Mouse (Mus musculus) stomach, embryonic 16.5 days (tissue): ENCODE data around the gene Klf6. TPM values are rescaled to one million over a fixed set of nuclear protein-coding genes. Genes with fewer than 3 reads are reported as not detected.

Source experiments
- ATAC-seq: fragments of 200-750 bp; cut with Nextera tagmentation; 2 replicates; pipeline ENCODE4 v1.8.0; 2017; ENCODE audit warnings: moderate number of reproducible peaks, moderate TSS enrichment; ENCODE audit not compliant: insufficient read depth, low FRiP score
- H3K27ac ChIP-seq: fragments of 300-500 bp; sonication (generic); 2 replicates; pipeline ENCODE4 v1.5.1; 2014; ENCODE audit warnings: low read length
- H3K27me3 ChIP-seq: fragments of 300-500 bp; sonication (generic); 2 replicates; pipeline ENCODE4 v1.6.1; 2014; ENCODE audit warnings: low read length, control low read depth, mixed read lengths; ENCODE audit not compliant: control insufficient read depth, insufficient read depth
- H3K36me3 ChIP-seq: fragments of 300-500 bp; sonication (generic); 2 replicates; pipeline ENCODE4 v1.6.1; 2014; ENCODE audit warnings: low read length; ENCODE audit not compliant: control insufficient read depth, insufficient read depth
- H3K4me1 ChIP-seq: fragments of 300-500 bp; sonication (generic); 2 replicates; pipeline ENCODE4 v1.6.1; 2014; ENCODE audit warnings: low read length, control low read depth, mixed read lengths; ENCODE audit not compliant: control insufficient read depth, insufficient read depth
- H3K4me2 ChIP-seq: fragments of 300-500 bp; sonication (generic); 2 replicates; pipeline ENCODE4 v1.6.1; 2014; ENCODE audit warnings: low read depth, low read length, mixed read lengths
- H3K4me3 ChIP-seq: fragments of 300-500 bp; sonication (generic); replicated peaks from 2 replicates; pipeline ENCODE4 v1.5.1; 2014; ENCODE audit warnings: mild to moderate bottlenecking, low read length
- H3K9ac ChIP-seq: fragments of 300-500 bp; sonication (generic); 2 replicates; pipeline ENCODE4 v1.6.1; 2014; ENCODE audit warnings: low read length
- H3K9me3 ChIP-seq: fragments of 300-500 bp; sonication (generic); replicated peaks from 2 replicates; pipeline ENCODE4 v1.6.1; 2016; ENCODE audit warnings: low read length, control low read depth; ENCODE audit not compliant: control insufficient read depth
- WGBS: fragments of 180-500 bp; shearing (Covaris S2); extraction: QIAGEN DNeasy Blood & Tissue Kit; methylation state at CpG from one replicate; pipeline ENCODE4 v1.1.7; 2014; 5-methylcytosine and 5-hydroxymethylcytosine counted together
- polyA plus RNA-seq: library from polyadenylated mRNA; unstranded; fragments of >200 nt; fragmentation: Nextera tagmentation; extraction: Ambion mirVana; gene quantifications from 2 replicates; pipeline ENCODE4 v1.2.1, GENCODE M21; 2015

Gene Klf6
- polyA plus RNA-seq, 1 experiment from 2014 or later: 99.4 TPM

- WGBS: 80% methylated on average over 4 of the region's 4 CpGs
Measured at GRCm38 (mm10) chr13:5837174-5837777, 24.0 kb upstream of the Klf6 start.

DNA sequence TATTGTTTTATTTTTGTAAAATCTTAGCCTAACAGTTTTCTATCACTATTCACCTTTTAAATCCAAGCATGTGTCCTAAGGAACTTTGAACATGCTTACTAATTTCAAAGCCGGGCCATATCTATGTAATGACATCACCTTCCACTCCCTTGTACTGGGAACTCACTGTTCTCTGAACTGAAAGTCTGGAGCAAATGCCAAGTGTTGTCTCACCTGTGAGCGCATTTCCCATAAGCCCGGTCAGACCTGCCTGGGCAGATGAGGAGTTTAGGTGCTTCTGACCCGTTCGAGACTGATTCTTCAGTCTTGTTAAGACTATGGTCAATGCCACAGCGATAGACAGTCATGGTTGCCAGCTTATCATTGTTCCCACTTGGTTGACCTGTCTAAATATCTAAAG, 19.9 kb upstream of the Klf6 start:
- no peak overlapping the region for H3K4me3 ChIP-seq
- no peaks in the 10 kb centered on the region for H3K27me3 ChIP-seq
- H3K27ac ChIP-seq: peak overlapping the region; percentile 32; the same call in 1 of the 2 replicates
- H3K4me2 ChIP-seq: no peak overlapping the region
- 69% methylated on average over 6 of the region's 6 CpGs for WGBS
- no peaks in the 10 kb centered on the region for H3K36me3 ChIP-seq
- ATAC-seq: peak; percentile 81
- peaks cover 6% of the 10 kb centered on the region; the same call in 1 of the 2 replicates for H3K4me1 ChIP-seq
- no peaks in the 10 kb centered on the region for H3K9me3 ChIP-seq
- no peak overlapping the region for H3K9ac ChIP-seq

More at GRCm38 (mm10) chr13:5837174-5837777, 24.0 kb upstream of the Klf6 start:
- ATAC-seq: peak; percentile 88
- Histone ChIP-seq H3K9ac (no peak overlapping the region), H3K27ac (0 out of 2 replicates have a peak overlapping the region, but pooled peaks have one; percentile 13), H3K9me3 (no peaks in the 10 kb centered on the region), H3K4me1 (no peaks in the 10 kb centered on the region), H3K4me3 (no peak overlapping the region), H3K4me2 (no peak overlapping the region), H3K36me3 (no peaks in the 10 kb centered on the region), H3K27me3 (no peaks in the 10 kb centered on the region)

GRCm38 (mm10) chr13:5842911-5843310, 18.4 kb upstream of the Klf6 start:
- no peak overlapping the region for H3K9ac ChIP-seq
- no peaks in the 10 kb centered on the region for H3K36me3 ChIP-seq
- ATAC-seq: no peak
- no peak overlapping the region for H3K27ac ChIP-seq
- peaks cover 6% of the 10 kb centered on the region; the same call in 1 of the 2 replicates for H3K4me1 ChIP-seq
- no peaks in the 10 kb centered on the region for H3K9me3 ChIP-seq
- WGBS: 68% methylated on average over 5 of the region's 5 CpGs
- H3K4me2 ChIP-seq: no peak overlapping the region
- no peaks in the 10 kb centered on the region for H3K27me3 ChIP-seq
- no peak overlapping the region for H3K4me3 ChIP-seq

DNA sequence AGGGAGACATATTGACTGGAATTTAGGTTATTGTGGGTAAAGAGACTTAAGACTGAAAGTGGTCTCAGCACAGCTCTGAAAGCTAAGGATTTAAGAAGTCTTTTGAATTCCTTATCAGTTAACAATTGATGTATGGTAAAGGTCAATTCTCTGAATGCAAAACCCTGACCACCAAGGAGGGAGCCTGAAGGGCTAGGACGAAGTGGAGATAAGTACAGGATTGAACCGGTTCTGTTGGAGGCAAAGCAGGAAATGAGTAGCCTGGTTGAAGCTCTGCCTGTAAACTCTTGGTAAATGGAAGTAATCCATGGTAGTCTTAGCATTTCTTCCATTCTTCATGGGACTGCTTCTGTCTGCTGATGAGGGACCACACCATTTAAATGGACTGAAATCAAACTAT, 17.5 kb upstream of the Klf6 start:
- ATAC-seq: no peak
- WGBS: 46% methylated on average over 2 of the region's 2 CpGs
- no peaks in the 10 kb centered on the region for H3K27me3 ChIP-seq
- H3K9ac ChIP-seq: no peak overlapping the region
- no peak overlapping the region for H3K27ac ChIP-seq
- H3K4me3 ChIP-seq: no peak overlapping the region
- H3K36me3 ChIP-seq: no peaks in the 10 kb centered on the region
- peaks cover 6% of the 10 kb centered on the region; the same call in 1 of the 2 replicates for H3K4me1 ChIP-seq
- no peaks in the 10 kb centered on the region for H3K9me3 ChIP-seq
- H3K4me2 ChIP-seq: no peak overlapping the region

DNA sequence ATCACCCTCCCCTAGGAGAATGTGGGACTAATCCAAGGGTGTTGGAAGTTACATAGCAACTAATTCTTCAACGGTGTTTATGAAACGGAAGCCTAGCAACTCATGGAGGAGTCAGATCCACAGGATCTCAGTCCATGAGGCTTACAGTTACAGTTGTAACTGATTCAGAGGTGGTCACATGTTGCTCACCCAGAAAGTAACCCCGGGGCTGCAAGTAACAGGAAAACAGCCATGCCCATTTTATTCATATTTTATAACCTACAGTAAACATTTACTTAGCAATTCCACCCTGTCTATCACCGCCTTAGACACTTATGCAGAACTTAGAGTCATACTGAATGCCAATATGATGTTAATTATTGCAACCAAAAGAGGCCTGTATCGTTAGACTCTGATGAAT, 16.9 kb upstream of the Klf6 start:
- Histone ChIP-seq H3K4me3 (no peak overlapping the region), H3K9ac (no peak overlapping the region), H3K4me1 (peaks cover 6% of the 10 kb centered on the region; the same call in 1 of the 2 replicates), H3K9me3 (no peaks in the 10 kb centered on the region), H3K27me3 (no peaks in the 10 kb centered on the region), H3K36me3 (no peaks in the 10 kb centered on the region), H3K4me2 (no peak overlapping the region), H3K27ac (no peak overlapping the region)
- ATAC-seq: no peak
- WGBS: 78% methylated on average over 5 of the region's 5 CpGs

DNA sequence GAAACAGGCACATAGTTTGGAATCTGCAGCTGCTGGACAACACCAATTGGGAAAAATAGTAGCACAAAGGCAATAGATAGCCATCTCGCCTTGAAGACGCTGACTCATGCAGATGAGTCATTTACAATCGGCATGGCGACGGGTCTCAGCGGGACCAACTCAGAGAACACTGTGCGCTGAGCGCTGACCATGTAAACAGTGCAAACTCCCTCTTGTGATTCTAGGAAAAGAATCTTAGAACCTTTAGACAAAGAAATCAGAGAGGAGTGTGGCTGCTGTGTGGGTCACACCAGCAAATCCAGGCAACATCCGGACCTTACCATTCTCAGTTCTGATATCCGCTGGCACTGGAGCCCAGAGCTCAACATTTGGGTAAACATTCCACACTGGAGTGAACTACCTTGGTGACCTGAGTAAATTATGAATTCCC, 16.1 kb upstream of the Klf6 start:
- peak; percentile 54; the same call in 1 of the 2 replicates for ATAC-seq
- H3K9me3 ChIP-seq: no peaks in the 10 kb centered on the region
- H3K4me3 ChIP-seq: no peak overlapping the region; the same call in 1 of the 2 replicates
- no peaks in the 10 kb centered on the region for H3K27me3 ChIP-seq
- WGBS: 35% methylated on average over 10 of the region's 10 CpGs
- H3K4me2 ChIP-seq: peak overlapping the region; percentile 41
- H3K27ac ChIP-seq: peak overlapping the region; percentile 80
- H3K9ac ChIP-seq: 0 out of 2 replicates have a peak overlapping the region, but pooled peaks have one; percentile 31
- H3K36me3 ChIP-seq: no peaks in the 10 kb centered on the region
- H3K4me1 ChIP-seq: peaks cover 6% of the 10 kb centered on the region; the same call in 1 of the 2 replicates

GRCm38 (mm10) chr13:5845605-5846004, 15.7 kb upstream of the Klf6 start:
- Histone ChIP-seq H3K9ac (0 out of 2 replicates have a peak overlapping the region, but pooled peaks have one; percentile 31), H3K36me3 (no peaks in the 10 kb centered on the region), H3K4me3 (no peak overlapping the region), H3K27me3 (no peaks in the 10 kb centered on the region), H3K27ac (peak overlapping the region; percentile 80), H3K4me2 (0 out of 2 replicates have a peak overlapping the region, but pooled peaks have one; percentile 41), H3K9me3 (no peaks in the 10 kb centered on the region), H3K4me1 (peaks cover 6% of the 10 kb centered on the region; the same call in 1 of the 2 replicates)
- 49% methylated on average over 5 of the region's 5 CpGs for WGBS
- ATAC-seq: no peak

DNA sequence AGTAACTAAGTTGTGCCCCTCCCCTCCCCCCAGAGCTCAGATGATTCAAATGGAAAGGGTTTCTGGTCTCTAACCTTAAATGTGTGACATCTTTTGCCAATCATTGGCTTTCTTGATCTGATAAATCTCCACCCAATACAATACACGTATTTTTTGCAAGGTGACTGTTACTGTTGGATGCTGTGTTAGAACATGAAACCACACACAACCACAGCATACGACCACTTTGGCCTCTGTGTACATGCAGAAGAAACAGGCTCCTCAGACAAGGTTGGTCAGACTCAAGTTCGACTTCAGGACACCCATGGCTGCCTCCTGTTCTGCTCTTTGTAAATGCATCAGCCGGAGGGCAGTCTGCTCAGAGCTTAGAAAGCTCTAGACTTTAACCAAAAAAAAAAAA, 14.4 kb upstream of the Klf6 start:
- no peak overlapping the region for H3K4me3 ChIP-seq
- H3K4me2 ChIP-seq: no peak overlapping the region
- H3K36me3 ChIP-seq: no peaks in the 10 kb centered on the region
- ATAC-seq: no peak
- no peak overlapping the region for H3K9ac ChIP-seq
- no peak overlapping the region for H3K27ac ChIP-seq
- H3K27me3 ChIP-seq: no peaks in the 10 kb centered on the region
- peaks cover 6% of the 10 kb centered on the region; the same call in 1 of the 2 replicates for H3K4me1 ChIP-seq
- H3K9me3 ChIP-seq: no peaks in the 10 kb centered on the region
- WGBS: 67% methylated on average over 4 of the region's 4 CpGs

- Histone ChIP-seq H3K36me3 (no peaks in the 10 kb centered on the region), H3K4me2 (no peak overlapping the region), H3K4me3 (no peak overlapping the region), H3K27me3 (no peaks in the 10 kb centered on the region), H3K9ac (no peak overlapping the region), H3K4me1 (peaks cover 6% of the 10 kb centered on the region; the same call in 1 of the 2 replicates), H3K27ac (no peak overlapping the region), H3K9me3 (no peaks in the 10 kb centered on the region)
- 42% methylated on average over 2 of the region's 2 CpGs for WGBS
- ATAC-seq: no peak
Measured at GRCm38 (mm10) chr13:5847736-5848135, 13.5 kb upstream of the Klf6 start.
